Mouse (Mus musculus) myocyte (in vitro differentiated cells): Measurements from ENCODE around the gene Tpt1.

Experiments used
- CEBPB ChIP-seq: IDR thresholded peaks from 2 replicates; pipeline ENCODE4 v1.6.1; 2011; ENCODE audit warnings: mild to moderate bottlenecking, moderate library complexity; ENCODE audit not compliant: poor library complexity, insufficient read depth, severe bottlenecking
- E2F4 ChIP-seq: IDR thresholded peaks from one replicate; pipeline ENCODE4 v1.6.1; 2011; ENCODE audit warnings: mild to moderate bottlenecking, control low read depth, moderate library complexity; ENCODE audit not compliant: insufficient read depth
- MAX ChIP-seq: IDR thresholded peaks from one replicate; pipeline ENCODE4 v1.6.1; 2011; ENCODE audit warnings: low read depth, mild to moderate bottlenecking, control low read depth
- POLR2A ChIP-seq: IDR thresholded peaks from one replicate; pipeline ENCODE4 v1.6.1; 2011; ENCODE audit warnings: low read depth, mild to moderate bottlenecking, control low read depth, moderate library complexity; ENCODE audit not compliant: insufficient read length
- POLR2AphosphoS2 ChIP-seq: IDR thresholded peaks from one replicate; pipeline ENCODE4 v1.6.1; 2011; ENCODE audit warnings: low read depth, control low read depth; ENCODE audit not compliant: insufficient read length
- SRF ChIP-seq: IDR thresholded peaks from one replicate; pipeline ENCODE4 v1.6.1; 2011; ENCODE audit warnings: low read depth; ENCODE audit not compliant: control insufficient read depth, insufficient read length
- TCF12 ChIP-seq: IDR thresholded peaks from one replicate; pipeline ENCODE4 v1.6.1; 2011; ENCODE audit warnings: mild to moderate bottlenecking, control low read depth; ENCODE audit not compliant: poor library complexity, insufficient read depth, severe bottlenecking
- USF1 ChIP-seq: IDR thresholded peaks from one replicate; pipeline ENCODE4 v1.6.1; 2011; ENCODE audit warnings: low read depth, mild to moderate bottlenecking, control low read depth, moderate library complexity

- no peak for TF ChIP-seq POLR2A
- TF ChIP-seq POLR2AphosphoS2, result no peak
- TF ChIP-seq MAX, result no peak
- TF ChIP-seq SRF, result no peak
- no peak for TF ChIP-seq USF1
- TF ChIP-seq CEBPB, result peak; percentile 52; the same call in 1 of the 2 replicates
- TF ChIP-seq E2F4, result no peak
- no peak for TF ChIP-seq TCF12
Measured at GRCm38 (mm10) chr14:75818528-75818927, 26.4 kb upstream of the Tpt1 start.
